Mouse (Mus musculus): Measurements from ENCODE around the gene Eif3a.

Gene Eif3a

GRCm38 (mm10) chr19:60758896-60759835 lies 31.3 kb downstream of the Eif3a start:
- DNase-seq (ENCODE audit: extremely low spot score, low spot score) = no peak

- DNase-seq (ENCODE audit: extremely low spot score, low spot score) = no peak
Measured at GRCm38 (mm10) chr19:60757099-60757785, 33.2 kb downstream of the Eif3a start.

- peak; percentile 66 for DNase-seq (ENCODE audit: extremely low spot score, low spot score)
Measured at GRCm38 (mm10) chr19:60756192-60757098, 34.0 kb downstream of the Eif3a start.

DNA sequence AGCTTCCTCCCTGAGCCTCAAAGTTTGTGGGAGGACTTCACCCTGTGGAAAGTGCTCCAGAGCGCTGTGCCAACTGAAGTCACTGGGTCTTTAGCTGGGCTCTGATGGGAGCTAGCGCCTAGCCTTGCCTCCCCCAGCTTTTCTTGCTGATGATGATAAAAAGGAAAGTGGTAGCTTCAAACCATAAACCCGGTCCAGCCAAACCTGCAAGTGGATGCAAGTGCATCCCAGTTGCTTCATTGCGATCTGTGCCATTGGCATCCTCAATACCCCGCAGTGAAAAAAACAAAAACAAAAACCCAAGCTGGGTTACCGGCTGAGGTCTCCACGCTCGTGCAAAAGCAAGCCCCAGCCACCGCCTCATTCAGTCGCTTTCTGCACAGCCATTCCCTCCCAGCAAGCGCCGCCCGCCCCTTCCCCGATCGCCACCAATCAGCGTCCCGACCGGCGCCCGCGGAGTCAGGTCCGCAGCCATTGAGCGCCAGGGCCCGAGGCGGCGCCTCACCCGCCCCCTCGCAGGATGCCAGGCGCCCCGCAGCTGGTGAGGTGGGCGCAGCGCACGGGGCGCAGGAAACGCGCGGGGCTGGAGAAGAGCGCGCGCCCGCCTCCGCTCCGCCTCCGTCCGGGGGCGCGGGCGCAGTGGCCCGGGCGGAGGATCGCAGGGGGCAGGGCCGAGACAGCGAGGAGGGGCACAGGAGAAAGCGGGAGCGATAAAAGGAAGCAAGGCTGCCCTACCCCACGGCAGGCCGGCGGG lies 34.8 kb downstream of the Eif3a start, which contains the start of gene Nanos1:
Gene Nanos1 (plus strand): TSS at position 550 of the 754 bp plus-strand sequence.
- DNase-seq (ENCODE audit: extremely low spot score, low spot score) = peak; percentile 91

- no peak for DNase-seq (ENCODE audit: extremely low spot score, low spot score)
Measured at GRCm38 (mm10) chr19:60747801-60748200, 42.7 kb downstream of the Eif3a start.

- no peak for DNase-seq (ENCODE audit: extremely low spot score, low spot score)
Measured at GRCm38 (mm10) chr19:60743767-60744547, 46.5 kb downstream of the Eif3a start.

- no peak for DNase-seq (ENCODE audit: extremely low spot score, low spot score)
Measured at GRCm38 (mm10) chr19:60740560-60740959, 49.9 kb downstream of the Eif3a start.

GRCm38 (mm10) chr19:60731966-60732365 lies 58.5 kb downstream of the Eif3a start:
- no peak for DNase-seq (ENCODE audit: extremely low spot score, low spot score)

- DNase-seq (ENCODE audit: extremely low spot score, low spot score) = no peak
Measured at GRCm38 (mm10) chr19:60731299-60731698, 59.2 kb downstream of the Eif3a start.

DNA sequence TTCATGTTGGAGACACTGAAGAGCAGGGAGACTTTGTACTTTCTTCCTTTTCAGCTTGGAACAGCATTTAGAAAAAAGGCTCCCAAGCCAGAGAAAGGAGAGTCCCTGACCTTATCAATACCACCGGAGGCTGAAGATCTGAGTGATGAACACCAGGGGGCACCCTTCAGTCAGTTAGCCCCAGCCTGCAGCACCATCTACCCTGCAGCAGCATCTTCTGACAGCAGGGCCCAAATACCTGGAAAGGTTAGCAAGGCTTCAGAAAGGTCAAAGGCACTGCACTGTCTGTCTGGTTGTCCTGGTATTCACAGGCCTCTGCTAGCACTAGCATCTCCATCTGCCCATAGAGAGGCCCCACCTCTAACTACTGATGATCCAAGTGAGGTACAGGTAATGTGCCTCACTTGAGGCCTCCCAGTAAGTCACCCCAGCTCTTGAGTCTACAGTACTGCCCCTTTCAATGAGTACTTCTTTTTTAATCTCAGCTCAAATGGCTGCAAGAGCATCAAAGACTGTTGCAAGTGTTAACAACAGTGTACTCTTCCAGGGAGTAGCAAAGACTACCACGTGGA lies 60.1 kb downstream of the Eif3a start:
- DNase-seq (ENCODE audit: extremely low spot score, low spot score) = peak; percentile 41

- no peak for DNase-seq (ENCODE audit: extremely low spot score, low spot score)
Measured at GRCm38 (mm10) chr19:60716381-60716780, 74.1 kb downstream of the Eif3a start.

GRCm38 (mm10) chr19:60712577-60712976 lies 77.9 kb downstream of the Eif3a start:
- no peak for DNase-seq (ENCODE audit: extremely low spot score, low spot score)
